Mouse (Mus musculus) spleen, adult 2 months (tissue): Measurements from ENCODE around the gene Tax1bp3.

Experiments
- CTCF ChIP-seq: fragments of 200-500 bp; IDR thresholded peaks from 2 replicates; pipeline ENCODE4 v1.5.1; 2011; ENCODE audit warnings: mild to moderate bottlenecking, inconsistent platforms; ENCODE audit not compliant: insufficient read depth, insufficient read length, insufficient replicate concordance; ENCODE audit errors: extremely low read depth
- POLR2A ChIP-seq: fragments of 200-500 bp; IDR thresholded peaks from 2 replicates; pipeline ENCODE4 v1.6.1; 2011; ENCODE audit warnings: low read depth, low read length, inconsistent platforms

- no peak for TF ChIP-seq POLR2A
- no peak for TF ChIP-seq CTCF
Observed at GRCm38 (mm10) chr11:73225856-73226255, 49.0 kb downstream of the Tax1bp3 start.
